Mouse (Mus musculus): ENCODE results near the gene Olfr1122. TPM values are rescaled to one million over a fixed set of nuclear protein-coding genes. Genes with fewer than 3 reads are reported as not detected.
"Not testable (repeated sequence)": the region's sequence is repeated elsewhere in the genome, so short reads cannot be mapped to it uniquely, and the experiment has no call there.

Gene Olfr1122
- polyA plus RNA-seq (2012; ENCODE audit: insufficient read depth, insufficient read length, missing spikeins) = not detected in 2 replicates

- TF ChIP-seq CTCF (IDR thresholded peaks at IDR 0.05; ENCODE audit: low read depth, low read length) = no peak
- TF ChIP-seq POLR2A (IDR thresholded peaks at IDR 0.05; ENCODE audit: borderline replicate concordance, low read depth, low read length) = no peak
- H3K4me1 ChIP-seq (ENCODE audit: control insufficient read depth, insufficient read depth, low read length) = no peaks in the 10 kb centered on the region
- H3K4me3 ChIP-seq (ENCODE audit: insufficient read depth, low read length) = no peak within 1 kb of the TSS
- H3K27ac ChIP-seq (ENCODE audit: insufficient read depth, low read depth, low read length) = no peak within 1 kb of the TSS
These were observed at the start of gene Olfr1122 for GRCm38 (mm10) chr2:87385549-87385948. Gene Olfr1122 (plus strand): TSS chr2:87385849.

- TF ChIP-seq CTCF (IDR thresholded peaks at IDR 0.05; ENCODE audit: low read depth, low read length) = no peak
- no peak for TF ChIP-seq POLR2A (IDR thresholded peaks at IDR 0.05; ENCODE audit: borderline replicate concordance, low read depth, low read length)
- H3K4me3 ChIP-seq (ENCODE audit: insufficient read depth, low read length) = no peak within 1 kb of the TSS
- no peak within 1 kb of the TSS for H3K27ac ChIP-seq (ENCODE audit: insufficient read depth, low read depth, low read length)
- no peaks in the 10 kb centered on the region for H3K4me1 ChIP-seq (ENCODE audit: control insufficient read depth, insufficient read depth, low read length)
These were observed 31.1 kb upstream of the Olfr1122 start, which contains the start of gene Olfr1120 for GRCm38 (mm10) chr2:87354515-87354914. Gene Olfr1120 (plus strand): TSS chr2:87354815.

- not testable (repeated sequence) for H3K4me3 ChIP-seq (ENCODE audit: insufficient read depth, low read length); H3K27ac ChIP-seq (ENCODE audit: insufficient read depth, low read depth, low read length); H3K4me1 ChIP-seq (ENCODE audit: control insufficient read depth, insufficient read depth, low read length)
These were observed 25.5 kb upstream of the Olfr1122 start for GRCm38 (mm10) chr2:87360121-87360520.

- no peaks in the 10 kb centered on the region for H3K4me1 ChIP-seq (ENCODE audit: control insufficient read depth, insufficient read depth, low read length)
- H3K27ac ChIP-seq (ENCODE audit: insufficient read depth, low read depth, low read length) = no peak within 1 kb of the TSS
- no peak within 1 kb of the TSS for H3K4me3 ChIP-seq (ENCODE audit: insufficient read depth, low read length)
- TF ChIP-seq CTCF (IDR thresholded peaks at IDR 0.05; ENCODE audit: low read depth, low read length) = no peak
These were observed 16.1 kb upstream of the Olfr1122 start, which contains the start of gene Olfr1121 for GRCm38 (mm10) chr2:87369595-87369994. Gene Olfr1121 (plus strand): TSS chr2:87369895.

GRCm38 (mm10) chr2:87371726-87372125 is 13.9 kb upstream of the Olfr1122 start:
- Histone ChIP-seq H3K4me1 (ENCODE audit: control insufficient read depth, insufficient read depth, low read length) (no peaks in the 10 kb centered on the region), H3K4me3 (ENCODE audit: insufficient read depth, low read length) (no peak overlapping the region), H3K27ac (ENCODE audit: insufficient read depth, low read depth, low read length) (no peak overlapping the region)
- no peak for TF ChIP-seq POLR2A (IDR thresholded peaks at IDR 0.05; ENCODE audit: borderline replicate concordance, low read depth, low read length)
- TF ChIP-seq CTCF (IDR thresholded peaks at IDR 0.05; ENCODE audit: low read depth, low read length) = no peak

- Histone ChIP-seq H3K27ac (ENCODE audit: insufficient read depth, low read depth, low read length) (no peak overlapping the region), H3K4me1 (ENCODE audit: control insufficient read depth, insufficient read depth, low read length) (no peaks in the 10 kb centered on the region), H3K4me3 (ENCODE audit: insufficient read depth, low read length) (no peak overlapping the region)
- TF ChIP-seq POLR2A (IDR thresholded peaks at IDR 0.05; ENCODE audit: borderline replicate concordance, low read depth, low read length) (no peak), CTCF (IDR thresholded peaks at IDR 0.05; ENCODE audit: low read depth, low read length) (no peak)
These were observed 1.7 kb upstream of the Olfr1122 start for GRCm38 (mm10) chr2:87383935-87384334.

GRCm38 (mm10) chr2:87393605-87394004 is 8.0 kb downstream of the Olfr1122 start:
- H3K27ac ChIP-seq (ENCODE audit: insufficient read depth, low read depth, low read length); H3K4me1 ChIP-seq (ENCODE audit: control insufficient read depth, insufficient read depth, low read length); H3K4me3 ChIP-seq (ENCODE audit: insufficient read depth, low read length): not testable (repeated sequence)

GRCm38 (mm10) chr2:87394686-87395085 is 9.0 kb downstream of the Olfr1122 start:
- H3K4me3 ChIP-seq (ENCODE audit: insufficient read depth, low read length); H3K27ac ChIP-seq (ENCODE audit: insufficient read depth, low read depth, low read length): not testable (repeated sequence)

GRCm38 (mm10) chr2:87416335-87416734 is 30.7 kb downstream of the Olfr1122 start, which contains the start of gene Olfr1123:
Gene Olfr1123 (plus strand): TSS chr2:87416635.
- Histone ChIP-seq H3K4me3 (ENCODE audit: insufficient read depth, low read length) (no peak within 1 kb of the TSS), H3K27ac (ENCODE audit: insufficient read depth, low read depth, low read length) (no peak within 1 kb of the TSS), H3K4me1 (ENCODE audit: control insufficient read depth, insufficient read depth, low read length) (no peaks in the 10 kb centered on the region)
- TF ChIP-seq POLR2A (IDR thresholded peaks at IDR 0.05; ENCODE audit: borderline replicate concordance, low read depth, low read length) (no peak), CTCF (IDR thresholded peaks at IDR 0.05; ENCODE audit: low read depth, low read length) (no peak)

More at GRCm38 (mm10) chr2:87394686-87395085, 9.0 kb downstream of the Olfr1122 start:
- not testable (repeated sequence) for H3K4me1 ChIP-seq (ENCODE audit: control insufficient read depth, insufficient read depth, low read length)

GRCm38 (mm10) chr2:87429975-87430374 is 44.3 kb downstream of the Olfr1122 start, which contains the start of gene Olfr1124:
Gene Olfr1124 (plus strand): TSS chr2:87430275.
- Histone ChIP-seq H3K4me3 (ENCODE audit: insufficient read depth, low read length) (no peak within 1 kb of the TSS), H3K4me1 (ENCODE audit: control insufficient read depth, insufficient read depth, low read length) (no peaks in the 10 kb centered on the region), H3K27ac (ENCODE audit: insufficient read depth, low read depth, low read length) (no peak within 1 kb of the TSS)
- TF ChIP-seq POLR2A (IDR thresholded peaks at IDR 0.05; ENCODE audit: borderline replicate concordance, low read depth, low read length) (no peak), CTCF (IDR thresholded peaks at IDR 0.05; ENCODE audit: low read depth, low read length) (no peak)

GRCm38 (mm10) chr2:87437731-87438130 is 52.1 kb downstream of the Olfr1122 start:
- H3K4me1 ChIP-seq (ENCODE audit: control insufficient read depth, insufficient read depth, low read length) = no peaks in the 10 kb centered on the region
- H3K27ac ChIP-seq (ENCODE audit: insufficient read depth, low read depth, low read length) = no peak overlapping the region
- no peak overlapping the region for H3K4me3 ChIP-seq (ENCODE audit: insufficient read depth, low read length)
- no peak for TF ChIP-seq POLR2A (IDR thresholded peaks at IDR 0.05; ENCODE audit: borderline replicate concordance, low read depth, low read length)
- TF ChIP-seq CTCF (IDR thresholded peaks at IDR 0.05; ENCODE audit: low read depth, low read length) = no peak

Other genes with a start within 250 kb of the Olfr1122 start
- not detected in 2 replicates for gene Olfr1110, start 245.5 kb upstream of the Olfr1122 start, polyA plus RNA-seq (2012; ENCODE audit: insufficient read depth, insufficient read length, missing spikeins)
- gene Olfr1111, start 233.2 kb upstream of the Olfr1122 start, polyA plus RNA-seq (2012; ENCODE audit: insufficient read depth, insufficient read length, missing spikeins) = not detected in 2 replicates
- gene Olfr1112, start 198.1 kb upstream of the Olfr1122 start, polyA plus RNA-seq (2012; ENCODE audit: insufficient read depth, insufficient read length, missing spikeins) = not detected in 2 replicates
- not detected in 2 replicates for gene Olfr1113, start 176.9 kb upstream of the Olfr1122 start, polyA plus RNA-seq (2012; ENCODE audit: insufficient read depth, insufficient read length, missing spikeins)
- gene Olfr1115, start 137.8 kb upstream of the Olfr1122 start, polyA plus RNA-seq (2012; ENCODE audit: insufficient read depth, insufficient read length, missing spikeins) = not detected in 2 replicates
- not detected in 2 replicates for gene Olfr1116, start 118.3 kb upstream of the Olfr1122 start, polyA plus RNA-seq (2012; ENCODE audit: insufficient read depth, insufficient read length, missing spikeins)
- gene Olfr1118, start 78.3 kb upstream of the Olfr1122 start, polyA plus RNA-seq (2012; ENCODE audit: insufficient read depth, insufficient read length, missing spikeins) = not detected in 2 replicates
- not detected in 2 replicates for gene Olfr1120, start 31.0 kb upstream of the Olfr1122 start, polyA plus RNA-seq (2012; ENCODE audit: insufficient read depth, insufficient read length, missing spikeins)
- gene Olfr1121, start 16.0 kb upstream of the Olfr1122 start, polyA plus RNA-seq (2012; ENCODE audit: insufficient read depth, insufficient read length, missing spikeins) = not detected in 2 replicates
- gene Olfr1123, start 30.8 kb downstream of the Olfr1122 start, polyA plus RNA-seq (2012; ENCODE audit: insufficient read depth, insufficient read length, missing spikeins) = not detected in 2 replicates
- not detected in 2 replicates for gene Olfr1124, start 44.4 kb downstream of the Olfr1122 start, polyA plus RNA-seq (2012; ENCODE audit: insufficient read depth, insufficient read length, missing spikeins)
- not detected in 2 replicates for gene Olfr1126, start 68.1 kb downstream of the Olfr1122 start, polyA plus RNA-seq (2012; ENCODE audit: insufficient read depth, insufficient read length, missing spikeins)
- gene Pramel7, start 111.2 kb downstream of the Olfr1122 start, polyA plus RNA-seq (2012; ENCODE audit: insufficient read depth, insufficient read length, missing spikeins) = not detected in 2 replicates
- gene Pramel6, start 120.7 kb downstream of the Olfr1122 start, polyA plus RNA-seq (2012; ENCODE audit: insufficient read depth, insufficient read length, missing spikeins) = not detected in 2 replicates
- not detected in 2 replicates for gene Olfr153, start 145.9 kb downstream of the Olfr1122 start, polyA plus RNA-seq (2012; ENCODE audit: insufficient read depth, insufficient read length, missing spikeins)
- not detected in 2 replicates for gene Olfr1128, start 159.7 kb downstream of the Olfr1122 start, polyA plus RNA-seq (2012; ENCODE audit: insufficient read depth, insufficient read length, missing spikeins)
- gene Olfr1129, start 188.1 kb downstream of the Olfr1122 start, polyA plus RNA-seq (2012; ENCODE audit: insufficient read depth, insufficient read length, missing spikeins) = 0.60 TPM in 1 of 2 replicates, not detected in the other
- gene Olfr1130, start 220.4 kb downstream of the Olfr1122 start, polyA plus RNA-seq (2012; ENCODE audit: insufficient read depth, insufficient read length, missing spikeins) = not detected in 2 replicates
- gene Olfr1131, start 241.3 kb downstream of the Olfr1122 start, polyA plus RNA-seq (2012; ENCODE audit: insufficient read depth, insufficient read length, missing spikeins) = not detected in 2 replicates

All from bone marrow macrophage, adult 2 months (primary cell).